Mouse (Mus musculus): ENCODE results near the gene Olfr1495.
"Not testable (repeated sequence)": the region's sequence is repeated elsewhere in the genome, so short reads cannot be mapped to it uniquely, and the experiment has no call there.

The Olfr1495 gene

DNA sequence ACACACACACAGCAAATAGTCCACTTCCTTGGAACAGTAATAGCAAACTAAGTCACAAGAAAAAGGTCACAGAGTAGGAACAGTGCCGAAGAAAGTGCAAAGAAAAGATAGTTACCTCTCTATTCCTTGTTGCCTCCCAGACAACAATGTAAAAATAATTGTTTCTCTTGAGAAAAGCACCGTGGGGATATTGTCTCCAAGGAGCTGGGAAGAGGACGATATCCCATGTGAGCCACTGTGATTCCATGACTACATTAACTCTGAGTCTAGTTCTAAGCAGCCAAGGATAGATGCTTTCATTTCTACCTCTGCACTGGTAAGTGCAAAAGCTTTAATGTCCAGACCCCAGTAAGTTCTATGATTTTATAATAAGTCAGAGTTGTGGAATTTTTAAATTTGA lies at the start of gene Olfr1495:
Gene Olfr1495, plus strand, starts transcription at position 301 of the 400 bp plus-strand sequence.
- no peak for DNase-seq

DNA sequence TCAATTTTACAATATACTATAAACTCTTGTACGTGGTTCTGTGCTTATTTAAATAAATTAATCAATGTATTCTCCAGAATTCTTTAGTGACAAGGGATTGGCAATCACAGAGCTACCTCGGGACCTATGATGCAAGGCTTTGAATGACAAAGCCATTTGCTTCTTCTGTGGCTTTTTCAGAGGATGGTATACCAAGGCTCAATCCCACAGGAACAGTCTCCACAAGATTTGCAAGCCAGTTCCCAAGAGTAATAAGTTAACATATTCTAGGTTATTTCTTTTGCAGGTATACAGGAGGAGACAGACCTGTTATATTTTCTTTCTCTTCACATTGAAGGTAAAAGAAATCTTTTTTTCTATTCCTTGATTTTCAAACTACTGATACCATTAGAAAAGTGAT lies 41.4 kb upstream of the Olfr1495 start, which contains the start of gene Olfr1493-ps1:
Gene Olfr1493-ps1, plus strand, starts transcription at position 301 of the 400 bp plus-strand sequence.
- DNase-seq: no peak

- no peak for DNase-seq
Observed at GRCm38 (mm10) chr19:13739428-13739827, 25.0 kb upstream of the Olfr1495 start, which contains the start of gene Olfr1494. Olfr1494 (plus strand) TSS chr19:13739728.

DNA sequence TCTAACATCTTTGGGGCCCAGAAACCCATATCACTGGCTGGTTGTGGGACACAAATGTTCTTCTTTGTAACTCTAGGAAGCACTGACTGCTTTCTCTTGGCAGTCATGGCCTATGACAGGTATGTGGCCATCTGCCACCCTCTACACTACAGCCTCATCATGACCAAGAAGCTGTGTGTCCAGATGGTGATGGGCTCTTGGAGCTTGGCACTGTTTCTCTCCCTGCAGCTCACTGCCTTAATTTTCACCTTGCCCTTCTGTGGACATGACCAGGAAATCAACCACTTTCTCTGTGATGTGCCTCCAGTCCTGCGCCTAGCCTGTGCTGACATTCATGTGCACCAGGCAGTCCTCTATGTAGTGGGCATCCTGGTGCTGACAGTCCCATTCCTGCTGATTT lies 15.0 kb upstream of the Olfr1495 start:
- no peak for DNase-seq

DNA sequence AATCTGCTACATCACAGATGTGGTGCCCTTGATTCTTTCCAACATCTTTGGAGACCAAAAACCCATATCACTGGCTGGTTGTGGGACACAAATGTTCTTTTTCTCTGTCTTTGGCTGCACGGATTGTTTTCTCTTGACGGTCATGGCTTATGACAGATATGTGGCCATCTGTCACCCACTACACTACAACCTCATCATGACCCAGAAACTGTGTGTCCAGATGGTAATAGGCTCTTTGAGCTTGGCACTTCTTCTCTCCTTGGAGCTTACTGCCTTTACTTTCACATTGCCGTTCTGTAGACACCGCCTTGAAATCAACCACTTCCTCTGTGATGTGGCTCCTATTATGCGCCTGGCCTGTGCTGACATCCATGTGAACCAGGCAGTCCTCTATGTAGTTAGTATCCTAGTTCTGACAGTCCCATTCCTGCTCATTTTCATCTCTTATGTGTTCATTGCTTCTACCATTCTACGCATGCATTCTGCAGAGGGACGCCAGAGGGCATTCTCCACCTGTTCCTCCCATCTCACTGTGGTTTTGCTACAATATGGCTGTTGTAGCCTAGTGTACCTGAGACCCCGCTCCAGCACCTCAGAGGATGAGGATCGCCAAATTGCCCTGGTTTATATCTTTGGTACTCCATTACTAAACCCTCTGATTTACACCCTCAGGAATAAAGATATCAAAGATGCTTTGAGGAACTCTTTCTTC lies 4.3 kb downstream of the Olfr1495 start:
- DNase-seq: no peak

GRCm38 (mm10) chr19:13777578-13777977 lies 13.2 kb downstream of the Olfr1495 start, which contains the start of gene Olfr1496:
Olfr1496 (plus strand) TSS chr19:13777878.
- no peak for DNase-seq

DNA sequence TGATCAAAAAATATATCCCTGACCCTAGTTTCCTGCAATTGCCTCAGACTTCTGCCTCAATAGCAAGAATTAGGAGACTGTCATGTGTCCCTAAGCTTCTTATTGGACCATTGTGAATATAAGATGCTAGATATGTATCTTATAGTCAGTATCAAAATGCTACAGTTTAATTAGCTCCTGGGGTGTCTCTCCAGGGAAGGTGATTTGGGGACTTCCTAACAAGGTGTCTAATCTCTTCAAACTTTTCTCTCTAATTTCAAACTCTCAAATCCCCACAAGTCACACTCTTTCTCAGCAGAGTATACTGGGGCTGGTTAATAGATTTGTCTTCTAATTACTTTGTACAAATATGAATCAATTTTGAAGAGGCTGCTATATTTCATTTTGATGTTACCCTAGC lies 33.7 kb downstream of the Olfr1495 start, which contains the start of gene Olfr1497:
Gene Olfr1497, minus strand, starts transcription at position 101 of the 400 bp plus-strand sequence.
- no peak for DNase-seq

GRCm38 (mm10) chr19:13805486-13805885 lies 41.1 kb downstream of the Olfr1495 start:
- DNase-seq: not testable (repeated sequence)

DNA sequence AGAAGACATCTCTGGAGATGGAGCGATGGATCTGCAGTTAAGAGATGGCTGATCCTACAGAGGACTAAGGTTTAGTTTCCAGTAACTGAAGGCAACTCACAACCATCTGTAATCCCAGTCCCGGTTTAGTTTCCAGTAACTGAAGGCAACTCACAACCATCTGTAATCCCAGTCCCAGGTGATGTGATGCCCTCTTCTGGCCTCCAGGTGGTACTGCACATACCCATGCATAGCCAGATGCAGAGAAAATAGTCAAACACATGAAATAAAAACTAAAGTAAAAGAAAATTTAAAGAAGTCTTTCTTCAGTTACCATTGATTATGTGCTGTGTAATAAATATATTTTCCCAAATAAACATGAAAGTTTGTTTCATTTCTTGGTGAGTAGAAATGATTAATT lies 48.4 kb downstream of the Olfr1495 start:
- no peak for DNase-seq

GRCm38 (mm10) chr19:13818827-13819226 lies 54.4 kb downstream of the Olfr1495 start:
- no peak for DNase-seq

DNA sequence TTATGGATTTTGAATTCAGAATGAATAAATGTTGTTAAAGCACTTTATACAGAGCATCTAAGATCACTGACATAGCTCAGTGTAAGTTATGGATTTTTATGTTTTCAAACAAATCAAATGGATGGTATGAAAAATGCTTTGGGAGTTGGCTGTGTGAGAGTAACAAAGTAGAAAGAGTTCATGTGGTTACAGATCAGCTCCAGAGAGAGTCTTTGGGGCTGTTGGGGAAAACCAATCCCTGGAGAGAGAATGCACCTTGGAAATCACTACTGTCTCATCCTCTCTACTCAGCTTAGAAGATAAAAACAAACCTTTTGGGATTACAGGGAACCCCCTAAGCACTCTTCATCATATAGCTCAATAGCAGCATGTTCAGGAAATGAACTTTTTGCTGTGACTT lies 54.9 kb downstream of the Olfr1495 start, which contains the start of gene Olfr1499:
Gene Olfr1499, minus strand, starts transcription at position 101 of the 400 bp plus-strand sequence.
- DNase-seq: no peak
